Mouse (Mus musculus) lung, postnatal 0 days (tissue): Measurements from ENCODE around the gene 1700080E11Rik. TPM values are rescaled to one million over a fixed set of nuclear protein-coding genes. Genes with fewer than 3 reads are reported as not detected.

Source experiments
- ATAC-seq: fragments of 200-750 bp; cut with Nextera tagmentation; 2 replicates; pipeline ENCODE4 v1.8.0; 2017; ENCODE audit warnings: moderate library complexity
- DNase-seq: peaks from one replicate; pipeline ENCODE4 v3.0.0-alpha.2; 2016; ENCODE audit warnings: low spot score
- H3K27ac ChIP-seq: fragments of 300-500 bp; sonication (generic); 2 replicates; pipeline ENCODE4 v1.5.1; 2014; ENCODE audit warnings: antibody characterized with exemption, mild to moderate bottlenecking, low read length, mixed read lengths
- H3K27me3 ChIP-seq: fragments of 300-500 bp; sonication (generic); replicated peaks from 2 replicates; pipeline ENCODE4 v1.6.1; 2014; ENCODE audit warnings: low read length, mixed read lengths; ENCODE audit not compliant: insufficient read depth
- H3K36me3 ChIP-seq: fragments of 300-500 bp; sonication (generic); 2 replicates; pipeline ENCODE4 v1.6.1; 2014; ENCODE audit warnings: low read length, mixed read lengths; ENCODE audit not compliant: insufficient read depth
- H3K4me1 ChIP-seq: fragments of 300-500 bp; sonication (generic); 2 replicates; pipeline ENCODE4 v1.6.1; 2014; ENCODE audit warnings: antibody characterized with exemption, low read depth, low read length, mixed read lengths; ENCODE audit not compliant: insufficient read depth
- H3K4me2 ChIP-seq: fragments of 300-500 bp; sonication (generic); replicated peaks from 2 replicates; pipeline ENCODE4 v1.6.1; 2014; ENCODE audit warnings: low read depth, mild to moderate bottlenecking, low read length, moderate library complexity, mixed read lengths
- H3K4me3 ChIP-seq: fragments of 300-500 bp; sonication (generic); 2 replicates; pipeline ENCODE4 v1.5.1; 2014; ENCODE audit warnings: low read depth, low read length
- H3K9ac ChIP-seq: fragments of 300-500 bp; sonication (generic); replicated peaks from 2 replicates; pipeline ENCODE4 v1.6.1; 2014; ENCODE audit warnings: low read depth, mild to moderate bottlenecking
- H3K9me3 ChIP-seq: fragments of 300-500 bp; sonication (generic); 2 replicates; pipeline ENCODE4 v1.6.1; 2016; ENCODE audit warnings: low read length, mixed read lengths
- CTCF ChIP-seq: IDR thresholded peaks from 2 replicates; pipeline ENCODE4 v1.5.1; 2016; ENCODE audit warnings: antibody characterized with exemption, mild to moderate bottlenecking
- EP300 ChIP-seq: IDR thresholded peaks from 2 replicates; pipeline ENCODE4 v1.6.1; 2016; ENCODE audit warnings: antibody characterized with exemption, mild to moderate bottlenecking, control low read depth
- WGBS: fragments of 180-500 bp; shearing (Covaris S2); extraction: QIAGEN DNeasy Blood & Tissue Kit; methylation state at CpG from one replicate; pipeline ENCODE4 v1.1.7; 2014; 5-methylcytosine and 5-hydroxymethylcytosine counted together
- polyA plus RNA-seq: library from polyadenylated mRNA; unstranded; fragments of >200 nt; fragmentation: Nextera tagmentation; extraction: Ambion mirVana; gene quantifications from 2 replicates; pipeline ENCODE4 v1.2.1, GENCODE M21; 2015

Gene 1700080E11Rik
- polyA plus RNA-seq, result not detected in 2 replicates

- H3K9ac ChIP-seq, result no peak within 1 kb of the TSS
- ATAC-seq, result no peak
- H3K4me1 ChIP-seq, result no peaks in the 10 kb centered on the region
- no peak within 1 kb of the TSS for H3K4me2 ChIP-seq
- no peak within 1 kb of the TSS for H3K4me3 ChIP-seq
- 77% methylated on average over 6 of the region's 6 CpGs for WGBS
- DNase-seq, result no peak
- TF ChIP-seq EP300 (no peak), CTCF (no peak)
- H3K27me3 ChIP-seq, result no peaks in the 10 kb centered on the region
- H3K9me3 ChIP-seq, result no peaks in the 10 kb centered on the region
- no peak within 1 kb of the TSS for H3K27ac ChIP-seq
- no peaks in the 10 kb centered on the region for H3K36me3 ChIP-seq
Measured at GRCm38 (mm10) chr9:105144992-105145391, at the start of gene 1700080E11Rik. 1700080E11Rik (minus strand) TSS chr9:105145092.

GRCm38 (mm10) chr9:105186725-105187124 lies 41.8 kb upstream of the 1700080E11Rik start:
- TF ChIP-seq EP300, result no peak
- no peak for TF ChIP-seq CTCF
- H3K9me3 ChIP-seq, result no peaks in the 10 kb centered on the region
- WGBS, result 51% methylated on average over 3 of the region's 3 CpGs
- H3K27ac ChIP-seq, result no peak overlapping the region
- H3K27me3 ChIP-seq, result no peaks in the 10 kb centered on the region
- no peaks in the 10 kb centered on the region for H3K4me1 ChIP-seq
- H3K4me3 ChIP-seq, result no peak overlapping the region
- no peak for DNase-seq
- ATAC-seq, result no peak
- H3K4me2 ChIP-seq, result no peak overlapping the region
- no peaks in the 10 kb centered on the region for H3K36me3 ChIP-seq
- H3K9ac ChIP-seq, result no peak overlapping the region

GRCm38 (mm10) chr9:105182392-105182791 lies 37.5 kb upstream of the 1700080E11Rik start:
- Histone ChIP-seq H3K4me2 (no peak overlapping the region), H3K4me1 (no peaks in the 10 kb centered on the region), H3K36me3 (no peaks in the 10 kb centered on the region), H3K27ac (no peak overlapping the region), H3K4me3 (no peak overlapping the region), H3K27me3 (no peaks in the 10 kb centered on the region), H3K9me3 (no peaks in the 10 kb centered on the region), H3K9ac (no peak overlapping the region)
- TF ChIP-seq CTCF (no peak), EP300 (no peak)
- no peak for ATAC-seq
- WGBS, result 77% methylated on average over 3 of the region's 3 CpGs
- no peak for DNase-seq

GRCm38 (mm10) chr9:105139204-105139603 lies 5.7 kb downstream of the 1700080E11Rik start:
- Histone ChIP-seq H3K4me3 (no peak overlapping the region), H3K4me1 (no peaks in the 10 kb centered on the region), H3K9me3 (no peaks in the 10 kb centered on the region), H3K27ac (no peak overlapping the region), H3K4me2 (no peak overlapping the region), H3K27me3 (no peaks in the 10 kb centered on the region), H3K36me3 (no peaks in the 10 kb centered on the region), H3K9ac (no peak overlapping the region)
- 52% methylated on average over 6 of the region's 6 CpGs for WGBS
- TF ChIP-seq EP300, result no peak
- TF ChIP-seq CTCF, result no peak
- no peak for DNase-seq
- ATAC-seq, result no peak

- Histone ChIP-seq H3K36me3 (no peaks in the 10 kb centered on the region), H3K9me3 (no peaks in the 10 kb centered on the region), H3K9ac (no peak overlapping the region), H3K27ac (no peak overlapping the region), H3K27me3 (no peaks in the 10 kb centered on the region), H3K4me3 (no peak overlapping the region), H3K4me2 (no peak overlapping the region), H3K4me1 (no peaks in the 10 kb centered on the region)
- TF ChIP-seq EP300 (peak; percentile 90), CTCF (no peak)
- WGBS, result 4% methylated on average over 1 of the region's 1 CpGs
- ATAC-seq (peak; percentile 26; the same call in 1 of the 2 replicates), DNase-seq (peak; percentile 37)
Measured at GRCm38 (mm10) chr9:105136404-105136803, 8.5 kb downstream of the 1700080E11Rik start.

- Histone ChIP-seq H3K9me3 (no peaks in the 10 kb centered on the region), H3K9ac (no peak overlapping the region), H3K4me1 (peaks cover 9% of the 10 kb centered on the region), H3K4me2 (no peak overlapping the region), H3K27me3 (no peaks in the 10 kb centered on the region), H3K27ac (no peak overlapping the region), H3K4me3 (no peak overlapping the region), H3K36me3 (no peaks in the 10 kb centered on the region)
- ATAC-seq (no peak), DNase-seq (no peak)
- WGBS, result 82% methylated on average over 5 of the region's 5 CpGs
- TF ChIP-seq CTCF, result no peak
- no peak for TF ChIP-seq EP300
Measured at GRCm38 (mm10) chr9:105134536-105134935, 10.4 kb downstream of the 1700080E11Rik start.

- no peaks in the 10 kb centered on the region for H3K9me3 ChIP-seq
- H3K4me2 ChIP-seq, result peak overlapping the region; percentile 88
- H3K4me3 ChIP-seq, result peak overlapping the region; percentile 82
- ATAC-seq, result peak; percentile 11
- H3K4me1 ChIP-seq, result peaks cover 9% of the 10 kb centered on the region
- TF ChIP-seq CTCF (no peak), EP300 (no peak)
- H3K27ac ChIP-seq, result peak overlapping the region; percentile 38; the same call in 1 of the 2 replicates
- H3K27me3 ChIP-seq, result no peaks in the 10 kb centered on the region
- DNase-seq, result peak; percentile 43
- H3K9ac ChIP-seq, result no peak overlapping the region
- no peaks in the 10 kb centered on the region for H3K36me3 ChIP-seq
- 23% methylated on average over 5 of the region's 5 CpGs for WGBS
Measured at GRCm38 (mm10) chr9:105132002-105132367, 12.9 kb downstream of the 1700080E11Rik start.
